Mouse (Mus musculus) hindbrain, embryonic 11.5 days (tissue): ENCODE measurements around the gene Apbb2. TPM values are rescaled to one million over a fixed set of nuclear protein-coding genes. Genes with fewer than 3 reads are reported as not detected.
"Not testable (repeated sequence)": the region's sequence is repeated elsewhere in the genome, so short reads cannot be mapped to it uniquely, and the experiment has no call there.

Source experiments
- ATAC-seq: fragments of 200-750 bp; cut with Nextera tagmentation; 2 replicates; pipeline ENCODE4 v1.8.0; 2017; ENCODE audit warnings: mild to moderate bottlenecking, moderate TSS enrichment, moderate library complexity; ENCODE audit not compliant: low FRiP score
- DNase-seq: peaks from one replicate; pipeline ENCODE4 v3.0.0-alpha.2; 2015; ENCODE audit warnings: low spot score
- H3K27ac ChIP-seq: fragments of 300-500 bp; sonication (generic); 2 replicates; pipeline ENCODE4 v1.5.1; 2014; ENCODE audit warnings: mild to moderate bottlenecking, low read depth, low read length
- H3K27me3 ChIP-seq: fragments of 300-500 bp; sonication (generic); 2 replicates; pipeline ENCODE4 v1.6.1; 2014; ENCODE audit warnings: mild to moderate bottlenecking, low read length, moderate library complexity, mixed read lengths; ENCODE audit not compliant: control insufficient read depth, insufficient read depth
- H3K36me3 ChIP-seq: fragments of 300-500 bp; sonication (generic); 2 replicates; pipeline ENCODE4 v1.6.1; 2014; ENCODE audit warnings: mild to moderate bottlenecking, low read length, moderate library complexity, mixed read lengths; ENCODE audit not compliant: control insufficient read depth, insufficient read depth
- H3K4me1 ChIP-seq: fragments of 300-500 bp; sonication (generic); replicated peaks from 2 replicates; pipeline ENCODE4 v1.6.1; 2014; ENCODE audit warnings: low read length, mixed read lengths; ENCODE audit not compliant: control insufficient read depth, insufficient read depth
- H3K4me2 ChIP-seq: fragments of 300-500 bp; sonication (generic); replicated peaks from 2 replicates; pipeline ENCODE4 v1.6.1; 2014; ENCODE audit warnings: mild to moderate bottlenecking, low read depth, low read length
- H3K4me3 ChIP-seq: fragments of 300-500 bp; sonication (generic); 2 replicates; pipeline ENCODE4 v1.5.1; 2014; ENCODE audit warnings: low read depth, low read length
- H3K9ac ChIP-seq: fragments of 300-500 bp; sonication (generic); 2 replicates; pipeline ENCODE4 v1.6.1; 2014; ENCODE audit warnings: low read depth, low read length
- H3K9me3 ChIP-seq: fragments of 300-500 bp; sonication (generic); 2 replicates; pipeline ENCODE4 v1.6.1; 2016; ENCODE audit warnings: low read length; ENCODE audit not compliant: control insufficient read depth
- WGBS: fragments of 180-500 bp; shearing (Covaris S2); extraction: QIAGEN DNeasy Blood & Tissue Kit; methylation state at CpG from one replicate; pipeline ENCODE4 v1.1.7; 2014; 5-methylcytosine and 5-hydroxymethylcytosine counted together
- polyA plus RNA-seq: library from polyadenylated mRNA; unstranded; fragments of >200 nt; fragmentation: Nextera tagmentation; extraction: Ambion mirVana; gene quantifications from 2 replicates; pipeline ENCODE4 v1.2.1, GENCODE M21; 2014

Apbb2 gene
- polyA plus RNA-seq, 1 experiment from 2014 or later, result 43.0 TPM

DNA sequence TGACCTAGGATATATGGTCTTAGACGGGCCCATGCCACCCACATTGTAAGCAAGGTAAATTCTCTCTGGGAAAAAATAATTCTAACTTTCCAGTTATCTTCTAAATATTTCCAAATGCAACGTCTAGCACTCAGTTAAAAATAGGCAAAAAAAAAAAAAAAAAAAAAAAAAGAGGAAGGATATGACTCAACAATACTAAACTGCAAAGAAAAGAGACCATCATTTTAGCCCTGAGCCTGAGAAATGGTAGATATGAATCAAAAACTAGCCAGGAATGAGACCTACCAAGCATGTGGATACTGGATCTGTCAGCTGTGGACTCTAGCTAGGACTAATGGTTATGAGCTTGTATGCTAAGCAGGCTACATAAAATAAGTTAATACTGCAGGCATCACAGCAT lies 338.9 kb downstream of the Apbb2 start:
- 86% methylated on average over 2 of the region's 2 CpGs for WGBS
- H3K4me2 ChIP-seq, result no peak overlapping the region

GRCm38 (mm10) chr5:66274417-66274816 lies 344.2 kb downstream of the Apbb2 start:
- Histone ChIP-seq H3K36me3 (no peaks in the 10 kb centered on the region), H3K4me2 (no peak overlapping the region), H3K9me3 (no peaks in the 10 kb centered on the region), H3K4me1 (no peaks in the 10 kb centered on the region), H3K27ac (no peak overlapping the region), H3K4me3 (no peak overlapping the region), H3K27me3 (no peaks in the 10 kb centered on the region), H3K9ac (no peak overlapping the region)
- no peak for DNase-seq
- no peak for ATAC-seq
- 76% methylated on average over 3 of the region's 3 CpGs for WGBS

More for the DNA sequence above, 338.9 kb downstream of the Apbb2 start:
- ATAC-seq, result no peak
- H3K4me3 ChIP-seq, result no peak overlapping the region
- H3K27me3 ChIP-seq, result no peaks in the 10 kb centered on the region
- H3K9ac ChIP-seq, result no peak overlapping the region
- H3K27ac ChIP-seq, result no peak overlapping the region
- DNase-seq, result no peak
- H3K4me1 ChIP-seq, result no peaks in the 10 kb centered on the region
- no peaks in the 10 kb centered on the region for H3K36me3 ChIP-seq
- H3K9me3 ChIP-seq, result no peaks in the 10 kb centered on the region

DNA sequence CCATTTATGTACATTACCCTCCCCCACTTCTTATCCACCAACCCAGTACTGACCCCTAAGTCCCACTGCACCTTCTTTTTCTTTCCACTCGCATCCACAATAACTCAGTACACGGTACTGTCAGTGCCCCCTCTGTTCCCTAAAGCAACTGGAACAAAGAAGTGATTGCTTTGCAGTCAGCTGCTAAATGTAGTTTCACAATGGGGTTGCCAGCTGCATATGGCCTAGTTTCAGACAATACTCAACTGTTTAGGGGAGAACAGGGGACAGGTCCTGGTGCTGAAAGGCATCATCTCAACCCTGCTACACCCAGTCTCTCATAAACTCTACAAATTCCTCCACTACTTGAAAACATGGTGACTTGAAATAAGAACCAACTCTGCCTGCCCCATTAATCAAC lies 347.4 kb downstream of the Apbb2 start:
- Histone ChIP-seq H3K4me3 (no peak overlapping the region), H3K4me2 (no peak overlapping the region), H3K9me3 (no peaks in the 10 kb centered on the region), H3K36me3 (no peaks in the 10 kb centered on the region), H3K9ac (no peak overlapping the region), H3K27me3 (no peaks in the 10 kb centered on the region), H3K27ac (no peak overlapping the region), H3K4me1 (no peaks in the 10 kb centered on the region)
- no peak for DNase-seq
- WGBS, result 46% methylated on average over 2 of the region's 2 CpGs
- no peak for ATAC-seq

DNA sequence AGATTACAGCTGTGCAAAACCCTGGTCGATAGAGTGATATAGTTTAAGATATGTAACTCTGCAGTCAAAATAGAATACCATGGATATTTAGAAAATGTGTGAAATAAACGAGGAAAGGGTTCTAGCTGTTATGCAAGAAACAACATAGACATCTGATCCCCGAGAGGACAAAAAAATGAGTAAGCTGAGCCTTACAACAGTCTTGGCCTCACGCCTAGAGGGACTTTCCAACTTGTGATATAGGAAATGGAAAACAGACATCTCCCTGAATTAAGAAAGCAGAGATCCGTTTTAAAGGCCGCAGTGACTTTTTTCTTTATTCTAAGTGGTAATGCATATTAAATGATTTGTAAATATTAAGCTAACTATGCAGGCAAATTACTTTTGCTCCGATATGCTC lies 349.0 kb downstream of the Apbb2 start:
- H3K9ac ChIP-seq, result no peak overlapping the region

GRCm38 (mm10) chr5:66263398-66263797 lies 355.2 kb downstream of the Apbb2 start:
- ATAC-seq, result no peak
- Histone ChIP-seq H3K4me3 (no peak overlapping the region), H3K36me3 (no peaks in the 10 kb centered on the region), H3K27me3 (no peaks in the 10 kb centered on the region; the same call in 1 of the 2 replicates), H3K27ac (no peak overlapping the region), H3K4me2 (no peak overlapping the region), H3K9ac (no peak overlapping the region), H3K4me1 (no peaks in the 10 kb centered on the region), H3K9me3 (no peaks in the 10 kb centered on the region)
- WGBS, result 35% methylated on average over 4 of the region's 4 CpGs
- DNase-seq, result peak; percentile 76

More for the DNA sequence above, 349.0 kb downstream of the Apbb2 start:
- H3K9me3 ChIP-seq, result no peaks in the 10 kb centered on the region
- no peaks in the 10 kb centered on the region for H3K4me1 ChIP-seq
- no peak overlapping the region for H3K4me2 ChIP-seq
- no peak for ATAC-seq
- H3K4me3 ChIP-seq, result no peak overlapping the region
- no peak for DNase-seq
- WGBS, result 87% methylated on average over 7 of the region's 7 CpGs
- H3K27me3 ChIP-seq, result no peaks in the 10 kb centered on the region
- H3K36me3 ChIP-seq, result no peaks in the 10 kb centered on the region
- no peak overlapping the region for H3K27ac ChIP-seq

GRCm38 (mm10) chr5:66262475-66262874 lies 356.1 kb downstream of the Apbb2 start:
- Histone ChIP-seq H3K9me3 (no peaks in the 10 kb centered on the region), H3K4me2 (no peak overlapping the region), H3K36me3 (no peaks in the 10 kb centered on the region), H3K27ac (no peak overlapping the region), H3K27me3 (no peaks in the 10 kb centered on the region; the same call in 1 of the 2 replicates), H3K4me1 (no peaks in the 10 kb centered on the region), H3K9ac (no peak overlapping the region), H3K4me3 (no peak overlapping the region)
- no peak for ATAC-seq
- no peak for DNase-seq
- WGBS, result 76% methylated on average over 2 of the region's 2 CpGs

GRCm38 (mm10) chr5:66259756-66260448 lies 358.7 kb downstream of the Apbb2 start, which contains the start of gene Nsun7:
TSS of gene Nsun7 (plus strand) at chr5:66259897.
- H3K4me2 ChIP-seq, result peak within 1 kb of the TSS; percentile 92
- DNase-seq (peak; percentile 86), ATAC-seq (peak; percentile 84)
- H3K27me3 ChIP-seq, result no peaks in the 10 kb centered on the region; the same call in 1 of the 2 replicates
- 2% methylated on average over 44 of the region's 44 CpGs for WGBS
- peak within 1 kb of the TSS; percentile 82 for H3K9ac ChIP-seq
- H3K4me1 ChIP-seq, result no peaks in the 10 kb centered on the region
- H3K36me3 ChIP-seq, result no peaks in the 10 kb centered on the region
- peak within 1 kb of the TSS; percentile 66 for H3K4me3 ChIP-seq
- no peaks in the 10 kb centered on the region for H3K9me3 ChIP-seq
- H3K27ac ChIP-seq, result no peak within 1 kb of the TSS

- not testable (repeated sequence) for H3K9ac ChIP-seq, H3K9me3 ChIP-seq, DNase-seq, H3K36me3 ChIP-seq, H3K4me1 ChIP-seq, H3K27me3 ChIP-seq, H3K27ac ChIP-seq
- H3K4me2 ChIP-seq, result peak overlapping the region; percentile 92
- peak overlapping the region; percentile 66 for H3K4me3 ChIP-seq
- 8% methylated on average over 5 of the region's 5 CpGs for WGBS
- peak; percentile 30; the same call in 1 of the 2 replicates for ATAC-seq
Observed at GRCm38 (mm10) chr5:66259431-66259755, 359.2 kb downstream of the Apbb2 start.

DNA sequence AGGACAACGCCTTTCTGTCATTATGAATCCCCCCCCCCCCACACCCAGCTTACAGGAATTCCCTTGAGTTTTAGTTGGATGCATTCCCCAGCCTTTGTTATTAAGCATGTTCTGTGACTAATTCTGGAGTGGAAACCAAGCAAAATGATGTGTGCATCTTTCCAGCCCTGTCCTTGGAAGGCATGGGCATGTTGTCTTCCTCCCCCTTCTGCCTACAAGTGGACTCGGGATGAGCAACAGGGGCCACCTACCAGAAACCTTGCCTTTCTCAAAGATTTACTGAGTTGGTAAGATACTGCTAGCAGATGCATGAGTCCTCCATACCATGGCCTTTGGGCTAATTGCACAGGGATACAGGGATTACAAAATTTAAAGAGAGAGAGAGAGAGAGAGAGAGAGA lies 359.6 kb downstream of the Apbb2 start:
- Histone ChIP-seq H3K27me3 (no peaks in the 10 kb centered on the region; the same call in 1 of the 2 replicates), H3K9me3 (no peaks in the 10 kb centered on the region), H3K4me3 (no peak overlapping the region), H3K36me3 (no peaks in the 10 kb centered on the region), H3K27ac (no peak overlapping the region), H3K9ac (no peak overlapping the region), H3K4me1 (no peaks in the 10 kb centered on the region), H3K4me2 (no peak overlapping the region)
- ATAC-seq (no peak), DNase-seq (no peak)
- 81% methylated on average over 2 of the region's 2 CpGs for WGBS
